Mouse (Mus musculus) bone marrow, adult 2 months (tissue): Measurements from ENCODE around the gene Acd.

ENCODE experiments used
- CTCF ChIP-seq: fragments of 200-500 bp; IDR thresholded peaks from 2 replicates; pipeline ENCODE4 v1.5.1; 2011; ENCODE audit warnings: low read length, control low read depth; ENCODE audit not compliant: control insufficient read depth, insufficient read depth
- POLR2A ChIP-seq: fragments of 200-500 bp; IDR thresholded peaks from 2 replicates; pipeline ENCODE4 v1.6.1; 2011; ENCODE audit warnings: low read depth, mild to moderate bottlenecking, control low read depth, low read length, borderline replicate concordance; ENCODE audit not compliant: control insufficient read depth

DNA sequence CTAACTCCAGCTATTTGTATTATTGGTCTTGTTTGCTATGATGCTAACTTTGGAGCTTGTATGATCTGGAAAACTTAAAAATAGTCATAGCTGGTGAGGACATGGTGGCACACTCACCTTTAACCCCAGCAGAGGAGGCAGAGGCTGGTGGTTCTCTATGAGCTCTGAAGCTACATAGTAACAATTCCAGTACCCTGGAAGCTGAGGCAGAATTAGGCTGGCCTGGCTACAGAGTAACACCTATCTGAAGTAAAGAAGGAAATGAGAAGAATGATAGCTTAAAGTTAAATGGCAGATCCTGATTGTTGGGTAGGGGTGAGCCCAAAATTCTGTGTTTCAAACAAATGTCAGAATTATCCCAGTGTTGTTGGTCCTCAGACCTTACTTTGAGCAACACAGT is 43.3 kb downstream of the Acd start:
- TF ChIP-seq CTCF: no peak
- no peak for TF ChIP-seq POLR2A
